Mouse (Mus musculus) lung, adult 18-20 months (tissue): Measurements from ENCODE around the gene 1700061G19Rik.

Source experiments
- DNase-seq, 2 experiments: peaks; one replicate each; pipeline ENCODE4 v3.0.0; 2022; ENCODE audit warnings: mixed read lengths in 2 of 2

1700061G19Rik gene

DNA sequence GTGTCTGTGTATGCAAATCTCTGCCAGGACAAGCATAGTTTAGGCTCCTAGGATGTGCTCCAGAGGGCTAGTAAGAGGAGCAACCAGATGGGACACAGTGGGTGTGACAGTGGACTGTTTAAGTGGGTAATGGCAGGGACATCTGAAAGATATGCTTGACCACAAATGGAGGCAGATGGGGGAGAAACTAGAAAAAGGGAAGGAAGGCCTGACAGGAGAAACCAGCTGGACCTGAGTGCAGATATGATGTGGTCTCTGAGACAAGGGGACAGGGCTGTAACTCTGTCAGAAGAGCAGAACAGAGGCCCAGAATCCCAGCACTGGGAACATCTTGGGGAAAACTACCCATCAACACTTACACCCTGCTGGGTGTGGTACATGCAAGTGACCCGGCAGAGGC lies 54.3 kb downstream of the 1700061G19Rik start:
- DNase-seq: no peak

DNA sequence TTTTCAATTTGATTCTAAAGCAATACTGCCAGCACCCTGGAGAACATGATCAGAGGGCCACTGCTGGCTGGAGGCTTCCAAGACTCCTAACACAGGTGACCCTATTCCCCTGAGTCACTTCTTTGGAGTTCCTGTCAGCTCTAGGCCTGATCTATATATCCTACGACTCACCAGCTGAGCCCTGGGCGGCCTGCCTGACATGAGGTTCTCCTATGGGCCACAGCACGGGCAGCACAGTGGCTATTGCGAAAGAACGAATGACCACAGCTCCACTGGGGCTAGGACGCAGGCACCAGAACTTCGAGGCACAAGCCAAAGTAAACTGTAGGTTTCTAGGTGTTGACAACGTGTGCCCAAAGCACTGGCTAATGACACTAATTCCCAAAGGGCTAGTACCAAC lies 54.7 kb downstream of the 1700061G19Rik start:
- peak; percentile 63 to 64 for DNase-seq

DNA sequence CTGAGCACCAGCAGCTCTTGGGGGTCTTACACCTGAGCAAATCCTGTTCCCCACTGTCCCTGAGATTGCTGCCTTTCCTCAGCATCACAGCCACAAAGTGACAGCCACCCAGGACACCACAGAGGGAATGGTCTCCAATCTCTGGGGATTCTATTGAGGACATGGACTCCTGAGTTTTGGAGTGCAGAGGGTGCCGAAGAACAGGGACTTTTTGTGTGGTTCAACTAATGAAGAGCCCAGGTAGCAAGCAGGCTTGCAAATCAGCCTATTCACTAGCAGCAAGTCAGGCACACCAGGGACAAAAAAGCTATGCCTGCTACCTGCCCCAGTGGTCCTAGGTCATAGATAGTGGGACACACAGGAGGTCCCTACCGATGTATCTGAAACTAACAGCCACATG lies 58.1 kb downstream of the 1700061G19Rik start:
- no peak for DNase-seq

DNA sequence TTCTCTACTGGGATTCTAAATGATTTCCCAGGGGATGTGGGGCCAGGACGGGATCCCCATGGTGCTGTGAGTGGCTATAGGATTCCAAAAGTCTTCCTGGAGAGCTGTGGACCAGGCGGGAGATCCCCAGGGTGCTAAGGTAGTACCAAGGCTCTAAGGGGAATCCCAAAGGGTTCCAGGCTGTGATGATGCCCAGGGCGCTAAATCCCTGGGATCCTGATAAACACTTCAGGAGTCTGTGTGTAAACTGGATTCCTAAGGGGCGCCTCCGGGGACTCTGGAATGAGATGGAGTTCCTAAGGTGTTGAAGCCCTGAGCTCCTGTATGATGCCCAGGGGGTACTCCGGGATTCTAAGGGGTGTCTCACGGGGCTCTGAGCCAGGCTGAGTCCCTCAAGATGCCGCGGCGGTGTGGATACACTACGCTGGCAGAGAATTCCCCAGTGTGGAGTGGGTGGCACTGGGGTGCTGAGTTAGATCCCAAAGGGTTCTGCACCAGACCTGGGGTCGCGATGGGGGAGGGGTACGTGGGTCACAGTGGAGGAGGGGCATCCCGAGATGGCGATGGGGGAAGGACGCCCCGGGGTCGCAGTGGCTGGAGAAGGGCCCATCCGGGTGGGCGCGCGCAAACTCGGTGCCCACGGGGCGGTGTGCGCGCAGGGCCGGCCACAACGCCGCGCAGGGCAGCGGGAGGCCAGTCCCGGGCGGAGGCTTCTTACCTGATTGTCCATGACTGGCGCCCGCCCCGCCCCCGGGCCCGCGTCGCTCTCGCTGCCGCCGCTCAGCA lies 59.5 kb downstream of the 1700061G19Rik start:
- DNase-seq: peak in 1 of 2 experiments; percentile 28

DNA sequence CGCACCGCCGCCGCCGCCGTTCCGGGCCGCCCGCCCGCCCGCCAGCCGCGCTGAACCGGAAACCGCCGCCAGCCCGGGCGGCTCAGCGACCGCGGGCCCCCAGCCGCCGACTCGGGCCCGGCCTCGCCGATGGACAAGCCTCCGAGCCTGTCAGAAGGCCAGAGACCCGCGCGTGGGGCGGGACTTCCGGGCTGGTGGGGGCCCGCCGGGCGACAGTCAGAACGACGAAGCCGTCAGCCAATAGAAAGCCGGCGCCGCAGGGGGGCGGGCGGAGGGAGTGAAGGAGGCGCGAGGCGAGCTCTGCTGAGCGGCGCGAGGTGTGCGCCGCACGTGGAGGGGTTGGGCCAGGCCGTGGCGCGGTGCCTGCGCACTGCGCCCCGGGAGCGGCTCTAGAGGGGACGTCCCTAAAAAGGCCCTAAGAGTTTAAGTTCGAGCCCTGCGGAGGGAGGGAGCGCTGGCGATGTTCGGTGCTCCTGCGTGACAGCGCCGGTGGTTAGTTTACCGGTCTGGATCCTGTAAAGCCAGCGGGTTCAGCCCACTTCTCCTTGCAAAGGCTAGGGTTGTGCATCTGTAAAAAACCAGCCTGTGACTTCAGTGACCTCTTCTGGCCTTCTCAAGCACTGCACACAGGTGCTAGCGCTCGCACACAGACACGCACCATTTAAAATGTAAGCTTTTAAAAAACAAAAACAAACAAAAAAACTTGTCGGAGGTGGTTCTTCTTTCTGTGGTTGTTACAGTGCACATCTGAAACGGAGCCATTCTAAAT lies 60.3 kb downstream of the 1700061G19Rik start, which contains the start of gene Mllt1:
Mllt1 (minus strand) TSS at position 53 of the 769 bp plus-strand sequence.
- peak; percentile 98 for DNase-seq

DNA sequence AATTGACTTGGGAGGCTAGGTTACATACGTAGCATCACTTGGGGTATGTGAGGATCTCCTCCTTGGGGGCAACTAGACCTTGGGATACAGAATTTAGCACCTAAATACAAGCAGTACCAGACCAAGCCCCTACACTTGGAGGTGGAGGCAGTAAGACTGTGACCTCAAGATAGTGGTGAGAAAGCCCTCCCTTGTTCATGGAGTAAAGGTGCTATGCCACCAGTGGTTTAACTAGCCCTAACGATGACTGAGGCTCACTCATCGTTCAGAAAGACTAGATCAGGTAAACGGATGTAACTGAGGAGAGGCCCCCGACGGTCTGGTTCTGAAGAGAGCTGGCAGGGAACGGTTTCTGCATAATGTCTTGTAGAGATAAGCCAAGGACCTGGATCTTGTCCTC lies 61.5 kb downstream of the 1700061G19Rik start:
- DNase-seq: no peak
